Mouse (Mus musculus): ENCODE measurements around the gene Olfr543. TPM values are rescaled to one million over a fixed set of nuclear protein-coding genes. Genes with fewer than 3 reads are reported as not detected.
A peak's percentile ranks its signal among the peaks of the same experiment; 100 is the strongest.
"Not testable (repeated sequence)": the region's sequence is repeated elsewhere in the genome, so short reads cannot be mapped to it uniquely, and the experiment has no call there.

Olfr543 gene
- not detected for total RNA-seq (2021)
- long read RNA-seq, experiment 1, result 0 reads
- long read RNA-seq, experiment 2, partial matches to known transcripts, result 0 of 1 reads
- long read RNA-seq, experiment 2, other reads (novel, unspliced or antisense), result 0 of 1 reads

DNA sequence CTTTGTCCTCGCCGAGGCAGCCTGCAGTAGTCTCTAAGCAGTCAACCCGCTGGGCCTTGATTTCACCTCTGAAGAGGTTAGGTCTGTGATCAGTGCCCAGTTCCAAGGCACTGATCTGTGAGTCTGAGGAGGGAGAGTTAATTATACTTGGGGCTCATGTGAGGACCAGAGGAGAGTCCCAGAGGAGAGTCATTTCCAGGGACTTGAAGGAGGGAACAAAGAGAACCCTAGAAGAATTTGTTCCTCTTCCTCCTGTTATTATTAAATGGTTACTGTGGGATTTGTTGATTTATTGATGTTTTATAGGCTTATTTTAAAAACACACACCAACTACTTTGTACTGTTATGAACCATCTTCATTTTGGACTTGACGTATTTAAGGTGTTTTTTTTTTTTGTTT, at the start of gene Olfr543:
Olfr543 (minus strand) TSS at position 101 of the 400 bp plus-strand sequence.
- DNase-seq (ENCODE audit: low spot score in 2 of 2), result no peak

DNA sequence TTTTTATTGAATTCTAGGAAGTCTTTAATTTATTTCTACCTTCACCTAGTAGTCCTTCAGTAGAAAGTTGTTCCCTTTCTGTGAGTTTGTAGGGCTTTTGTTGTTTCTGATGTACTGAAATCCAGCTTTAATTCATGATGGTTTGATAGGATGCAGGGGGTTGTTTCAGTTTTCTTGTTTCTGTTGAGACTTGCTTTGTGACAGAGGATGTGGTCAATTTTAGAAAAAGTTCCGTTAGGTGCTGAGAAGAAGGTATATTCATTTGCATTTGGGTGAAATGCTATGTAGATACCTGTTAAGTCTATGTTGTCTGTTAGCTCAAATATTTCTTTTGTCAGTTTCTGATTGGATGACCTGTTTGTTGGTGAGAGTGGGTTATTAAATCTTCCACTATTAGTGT, 47.6 kb upstream of the Olfr543 start:
- DNase-seq (ENCODE audit: low spot score in 2 of 2), result no peak

DNA sequence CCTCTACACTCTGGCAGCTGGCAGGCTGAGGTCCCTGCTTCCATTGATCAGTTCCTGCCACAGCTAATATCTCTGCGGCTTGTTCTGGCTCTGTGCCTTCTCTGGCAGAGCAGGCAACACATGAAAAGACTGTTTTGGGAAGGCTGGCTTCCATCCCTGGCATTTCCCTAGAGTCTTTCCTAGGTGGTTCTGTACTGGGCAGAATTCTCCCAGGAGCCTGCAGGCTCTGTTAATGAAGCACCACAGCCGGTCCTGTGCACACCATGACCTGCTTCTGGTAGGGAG, 35.5 kb upstream of the Olfr543 start:
- no peak for DNase-seq (ENCODE audit: low spot score in 2 of 2)

DNA sequence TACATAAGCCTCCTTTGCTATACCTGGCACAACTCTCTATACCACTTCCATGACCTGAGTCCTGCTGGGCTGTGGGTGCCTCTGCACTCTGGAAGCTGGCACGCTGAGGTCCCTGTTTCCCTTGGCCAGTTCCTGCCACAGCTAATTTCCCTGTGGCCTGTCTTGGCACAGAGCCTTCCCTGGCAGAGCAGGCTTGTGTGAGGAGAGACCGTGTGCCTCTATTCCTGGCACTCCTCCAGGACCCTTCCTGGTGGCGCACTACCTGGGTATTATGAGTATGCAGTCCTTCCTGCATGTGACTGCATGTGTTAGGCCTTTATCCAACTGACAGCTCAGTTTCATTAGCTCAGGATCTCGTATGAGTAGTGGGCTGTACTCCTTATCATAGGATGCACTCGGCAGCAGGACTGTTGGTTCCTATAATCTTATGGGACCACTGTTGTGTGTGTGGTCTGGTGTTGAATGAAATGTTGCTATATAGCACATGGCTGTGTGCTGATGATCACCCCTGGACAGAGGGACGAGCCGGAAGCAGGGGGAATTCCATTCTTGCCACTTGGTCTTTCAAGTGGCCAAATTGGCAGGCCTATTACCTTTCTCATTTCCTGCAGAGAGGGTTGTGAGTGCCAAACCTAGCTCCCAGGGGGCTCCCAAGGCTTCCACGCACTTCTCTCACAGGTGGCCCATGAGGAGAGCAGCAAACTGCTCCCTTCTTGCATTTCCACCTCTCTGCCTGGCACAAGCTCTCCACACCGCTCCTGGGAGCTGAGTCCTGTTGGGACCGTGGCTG, 35.0 kb upstream of the Olfr543 start:
- DNase-seq (ENCODE audit: low spot score in 2 of 2), result no peak

DNA sequence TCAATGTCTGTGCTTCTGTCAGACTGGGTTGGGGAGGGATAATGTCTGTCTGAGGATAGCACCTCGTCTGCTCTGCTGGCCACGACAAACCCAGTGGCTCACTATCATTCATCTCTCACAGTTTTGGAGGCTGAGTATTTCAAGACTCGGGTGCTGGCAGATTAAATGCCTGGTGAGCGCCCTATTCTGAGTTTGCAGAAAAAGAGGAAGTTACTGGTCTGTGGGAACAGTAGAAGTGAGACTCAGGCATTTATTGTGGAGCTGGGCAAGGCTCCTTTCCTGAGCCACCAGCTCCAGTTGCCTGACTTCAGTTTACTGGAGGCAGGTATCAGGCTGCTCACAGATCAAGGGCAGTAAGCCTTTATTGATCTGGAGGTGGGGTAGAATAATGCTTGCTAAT, 32.7 kb upstream of the Olfr543 start:
- DNase-seq (ENCODE audit: low spot score in 2 of 2), result no peak

DNA sequence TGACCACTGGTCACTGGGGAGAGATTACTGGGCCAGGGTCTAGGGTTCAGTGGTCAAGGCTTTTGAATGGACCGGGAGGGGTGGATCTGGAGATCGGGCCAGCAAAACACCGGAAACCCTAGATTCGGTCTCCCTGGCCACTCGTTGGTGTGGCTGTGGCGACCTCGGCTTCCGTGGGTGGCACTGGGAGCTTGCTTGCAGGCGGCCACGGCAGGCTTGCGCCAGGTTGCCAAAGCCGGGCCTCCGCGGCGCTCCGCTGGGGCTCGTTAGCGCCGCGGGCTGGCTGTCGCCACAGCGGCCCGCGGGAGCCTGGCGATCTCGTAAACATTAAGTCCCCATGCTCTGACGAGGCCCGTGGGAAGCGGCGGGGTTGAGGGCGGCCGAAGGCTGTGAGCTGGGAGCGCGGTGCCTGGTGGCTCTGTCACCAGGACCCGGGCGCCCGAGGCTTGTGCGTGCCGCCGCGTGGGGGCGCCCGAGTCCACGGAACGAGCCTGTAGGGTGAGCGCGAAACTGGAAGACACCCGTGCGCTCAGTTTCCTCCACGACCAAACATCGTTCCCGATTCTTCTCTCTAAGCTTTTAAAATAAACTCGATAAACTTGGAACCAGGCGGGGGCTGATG, 31.4 kb upstream of the Olfr543 start:
- DNase-seq (ENCODE audit: low spot score in 2 of 2), result peak; percentile 81 to 87

DNA sequence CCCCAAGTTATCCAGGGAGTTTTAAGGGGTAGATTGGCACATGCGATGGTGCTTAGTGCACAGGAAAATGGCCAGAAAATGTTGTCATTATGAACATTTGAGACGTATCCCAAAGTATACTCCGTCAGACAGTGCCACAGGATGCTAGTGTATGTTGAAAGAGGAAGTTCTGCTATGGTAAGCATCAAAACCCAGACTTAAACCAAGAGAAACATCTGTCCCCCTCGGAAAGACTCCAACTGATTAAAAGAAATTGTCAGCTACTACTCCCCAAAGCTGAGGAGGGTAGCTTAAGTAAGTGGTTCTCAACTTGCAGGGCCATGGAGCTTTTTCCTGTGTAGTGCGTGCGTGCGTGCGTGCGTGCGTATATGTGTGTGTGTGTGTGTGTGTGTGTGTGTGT, 30.4 kb upstream of the Olfr543 start:
- no peak for DNase-seq (ENCODE audit: low spot score in 2 of 2)

DNA sequence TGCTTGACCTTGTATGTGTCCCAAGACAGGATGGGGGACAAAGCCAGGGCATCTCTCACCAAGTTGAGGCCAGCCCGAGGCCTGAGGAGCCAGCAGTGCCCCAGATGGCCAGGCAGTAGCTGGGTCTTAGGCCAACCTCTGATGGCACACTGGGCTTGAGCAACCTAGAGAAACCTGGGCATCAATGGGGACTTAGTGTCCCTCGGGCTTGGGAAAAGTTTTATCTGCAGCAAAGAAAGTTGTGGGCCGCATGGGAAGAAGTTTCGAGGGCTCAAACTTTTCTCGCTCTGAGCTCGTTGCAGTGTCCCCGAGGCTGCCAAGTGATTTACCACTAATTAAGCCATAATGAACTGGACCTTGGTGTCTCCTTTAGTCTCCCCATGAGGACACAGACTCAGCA, 28.2 kb upstream of the Olfr543 start:
- DNase-seq (ENCODE audit: low spot score in 2 of 2), result no peak

DNA sequence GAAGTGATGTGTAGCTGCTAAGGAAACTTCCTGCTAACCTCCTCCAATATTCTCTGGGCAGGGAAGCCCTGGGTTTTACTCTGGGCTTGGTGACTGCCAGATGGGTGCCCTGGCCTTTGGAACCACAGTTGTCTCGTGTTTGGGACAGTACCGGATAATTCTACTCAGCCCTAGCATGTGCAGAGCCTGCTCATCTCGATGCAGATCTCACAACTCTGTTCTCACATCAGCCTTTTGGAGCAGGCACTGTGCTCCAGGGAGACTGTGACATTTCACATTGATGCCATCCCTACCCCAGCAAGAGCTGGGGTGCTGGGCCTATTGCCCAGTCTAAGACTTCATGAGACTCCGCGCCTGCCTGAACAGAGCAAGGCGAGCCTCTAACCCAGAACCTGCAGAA, 27.2 kb upstream of the Olfr543 start:
- no peak for DNase-seq (ENCODE audit: low spot score in 2 of 2)

DNA sequence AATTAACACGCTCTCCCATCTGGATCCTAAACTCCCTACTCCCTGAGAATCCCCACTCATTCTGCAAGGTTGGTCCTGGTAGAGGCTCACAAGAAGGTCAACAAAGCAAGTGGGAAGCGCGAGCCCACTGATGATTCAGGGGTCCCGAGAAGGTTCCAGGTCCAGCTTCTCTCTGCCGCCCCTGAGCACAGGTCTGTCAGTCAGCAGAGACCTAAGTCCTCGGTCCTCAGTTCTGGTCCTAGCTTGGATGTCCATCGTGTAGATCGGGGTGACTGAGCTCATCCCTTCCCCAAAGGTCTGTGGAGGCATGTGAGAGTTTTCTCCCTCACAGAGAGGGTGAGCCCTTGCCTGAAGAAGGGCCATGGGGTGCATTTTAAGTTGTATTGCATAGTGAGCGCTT, 26.6 kb upstream of the Olfr543 start:
- no peak for DNase-seq (ENCODE audit: low spot score in 2 of 2)

DNA sequence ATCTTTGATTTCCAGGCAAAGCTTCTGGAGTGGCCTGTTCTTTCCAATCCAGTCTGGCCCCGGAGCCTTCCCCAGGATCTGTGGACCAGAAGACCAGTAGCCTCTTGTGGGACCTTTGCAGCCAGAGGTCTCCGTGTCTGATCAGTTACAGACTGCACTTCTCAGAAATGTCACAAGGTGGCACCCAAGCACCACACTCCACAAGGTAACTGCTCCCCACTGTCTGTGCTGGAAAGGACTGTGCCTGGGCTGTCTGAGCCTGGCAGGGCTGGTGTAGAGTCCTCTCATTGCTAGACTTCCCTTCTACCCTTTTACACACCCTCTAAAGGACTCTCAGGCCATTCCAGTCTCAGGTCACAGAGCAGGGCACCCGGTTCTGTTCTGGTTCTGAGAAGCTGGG, 25.4 kb upstream of the Olfr543 start:
- peak in 1 of 2 experiments; percentile 60 for DNase-seq (ENCODE audit: low spot score in 2 of 2)

DNA sequence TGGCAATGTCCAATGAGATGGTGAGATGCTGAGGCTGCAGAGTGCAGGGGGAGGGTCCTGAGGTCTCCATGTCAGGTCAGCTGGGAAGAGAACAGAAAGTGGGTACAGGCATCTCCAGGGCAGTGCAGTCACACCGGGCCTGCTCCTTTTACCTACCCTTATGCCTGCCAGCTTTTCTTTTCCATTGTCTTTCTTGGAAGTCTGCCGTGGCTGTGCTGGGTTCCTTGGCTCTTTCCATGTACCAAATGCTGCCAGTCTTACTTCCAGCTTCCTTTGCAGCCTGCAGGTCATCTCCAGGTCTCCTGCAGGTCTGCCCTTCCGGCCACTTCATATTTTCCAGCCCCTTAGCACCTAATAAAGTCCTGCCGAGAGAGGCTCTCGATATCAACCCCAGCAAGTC, 20.5 kb upstream of the Olfr543 start:
- DNase-seq (ENCODE audit: low spot score in 2 of 2), result no peak

DNA sequence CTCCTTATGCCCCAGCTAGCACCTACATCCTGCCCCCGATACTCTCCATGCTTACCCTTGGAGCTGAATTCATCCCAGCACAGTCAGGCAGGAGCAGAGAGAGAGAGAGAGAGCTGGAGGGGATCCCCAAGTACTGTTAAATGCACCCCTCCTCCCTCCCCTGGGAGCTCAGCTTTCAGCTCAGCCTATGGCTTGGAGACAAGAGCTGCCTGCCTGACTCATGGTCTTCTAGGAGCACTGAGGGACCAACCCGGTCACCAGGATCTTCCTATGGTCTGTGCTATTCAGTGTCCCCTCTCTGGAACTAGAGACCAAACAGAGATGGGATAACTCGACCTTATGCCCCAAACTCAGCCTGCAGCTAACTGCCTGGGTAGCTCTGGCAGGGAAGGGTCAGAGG, 18.0 kb upstream of the Olfr543 start, which contains the start of gene Olfr545:
Olfr545 (minus strand) TSS at position 101 of the 400 bp plus-strand sequence.
- DNase-seq (ENCODE audit: low spot score in 2 of 2), result no peak

DNA sequence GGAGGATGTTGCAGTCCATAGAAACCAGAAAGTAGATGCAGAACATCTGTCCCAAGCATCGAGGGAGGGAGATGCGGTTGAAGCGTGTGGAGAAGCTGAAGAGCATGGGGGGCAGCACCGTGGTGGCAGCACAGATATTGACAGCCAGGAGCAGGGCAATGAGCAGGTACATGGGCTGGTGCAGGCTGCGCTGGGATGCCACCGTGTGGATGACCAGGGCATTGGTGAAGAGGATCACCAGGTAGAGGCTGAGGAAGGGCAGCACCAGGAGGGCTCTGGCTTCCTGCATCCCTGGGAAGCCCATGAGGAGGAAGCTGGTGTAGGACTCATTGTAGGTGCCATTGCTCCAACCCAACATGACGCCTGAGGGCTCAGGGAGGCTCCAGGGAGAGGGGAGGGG, 12.9 kb upstream of the Olfr543 start:
- DNase-seq (ENCODE audit: low spot score in 2 of 2), result not testable (repeated sequence)

DNA sequence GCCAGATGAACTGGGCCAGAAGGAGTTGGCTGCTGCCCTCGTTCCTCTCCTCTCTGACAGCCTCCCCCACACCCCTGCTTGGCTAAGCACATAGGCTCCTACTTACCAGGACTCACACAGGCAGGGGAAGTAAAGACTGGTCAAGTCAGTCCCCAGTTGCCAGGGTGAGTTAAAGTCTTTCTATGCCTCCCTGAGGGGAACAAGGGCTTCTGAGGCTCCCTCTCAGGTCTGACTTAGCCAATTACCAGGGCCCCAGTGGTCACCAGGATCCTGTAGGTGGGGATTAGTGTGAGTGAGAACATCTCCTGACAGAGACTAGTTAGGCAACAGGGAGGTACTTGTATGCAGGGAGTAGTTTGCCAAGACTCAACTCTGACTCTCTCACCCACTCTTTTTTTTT, 6.7 kb upstream of the Olfr543 start, which contains the start of gene Olfr544:
Olfr544 (minus strand) TSS at position 153 of the 400 bp plus-strand sequence.
- DNase-seq (ENCODE audit: low spot score in 2 of 2), result no peak

DNA sequence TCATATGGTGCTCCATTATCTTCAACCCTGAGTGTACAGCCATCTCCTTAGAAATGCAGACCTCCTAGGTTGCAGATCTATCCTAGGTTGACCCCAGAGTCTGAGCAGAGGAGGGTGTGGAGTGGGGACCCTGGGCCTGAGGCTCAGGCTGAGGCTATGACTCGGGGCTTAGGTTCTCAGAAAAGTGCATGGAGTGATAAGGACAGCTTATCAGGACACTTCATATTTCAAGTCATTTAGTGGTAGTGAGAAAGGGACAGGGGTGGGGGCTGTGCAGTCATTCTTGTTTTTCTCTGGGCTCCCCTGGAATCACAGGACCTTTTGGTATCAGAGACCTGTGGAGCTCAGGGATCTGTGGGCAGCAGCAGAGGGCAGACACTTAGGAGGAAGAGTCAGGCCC, 4.6 kb upstream of the Olfr543 start:
- DNase-seq (ENCODE audit: low spot score in 2 of 2), result no peak

DNA sequence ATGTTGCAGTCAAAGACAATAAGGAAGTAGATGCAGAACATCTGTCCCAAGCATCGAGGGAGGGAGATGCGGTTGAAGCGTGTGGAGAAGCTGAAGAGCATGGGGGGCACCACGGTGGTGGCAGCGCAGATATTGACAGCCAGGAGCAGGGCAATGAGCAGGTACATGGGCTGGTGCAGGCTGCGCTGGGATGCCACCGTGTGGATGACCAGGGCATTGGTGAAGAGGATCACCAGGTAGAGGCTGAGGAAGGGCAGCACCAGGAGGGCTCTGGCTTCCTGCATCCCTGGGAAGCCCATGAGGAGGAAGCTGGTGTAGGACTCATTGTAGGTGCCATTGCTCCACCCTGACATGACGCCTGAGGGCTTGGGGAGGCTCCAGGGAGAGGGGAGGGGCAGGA, 3.3 kb upstream of the Olfr543 start:
- DNase-seq (ENCODE audit: low spot score in 2 of 2), result not testable (repeated sequence)

DNA sequence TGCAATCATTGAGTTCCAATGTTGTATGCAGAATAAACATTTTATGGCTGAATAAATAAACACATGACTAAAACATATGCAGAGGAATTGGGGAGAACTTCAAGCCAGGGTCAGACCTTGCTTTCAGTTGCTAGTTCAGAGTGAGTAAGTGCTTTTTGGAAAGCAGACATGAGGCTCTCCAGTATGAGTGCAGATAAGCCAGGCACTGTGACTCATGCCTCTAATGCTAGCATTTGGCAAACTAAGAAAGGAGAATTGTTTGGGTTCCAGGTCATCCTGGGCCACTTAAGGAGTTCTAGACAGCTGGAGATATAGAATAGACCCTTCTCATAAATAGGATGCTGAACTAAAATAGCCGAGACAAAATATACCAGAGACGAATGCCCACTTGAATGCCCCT, 2.2 kb upstream of the Olfr543 start:
- no peak for DNase-seq (ENCODE audit: low spot score in 2 of 2)

DNA sequence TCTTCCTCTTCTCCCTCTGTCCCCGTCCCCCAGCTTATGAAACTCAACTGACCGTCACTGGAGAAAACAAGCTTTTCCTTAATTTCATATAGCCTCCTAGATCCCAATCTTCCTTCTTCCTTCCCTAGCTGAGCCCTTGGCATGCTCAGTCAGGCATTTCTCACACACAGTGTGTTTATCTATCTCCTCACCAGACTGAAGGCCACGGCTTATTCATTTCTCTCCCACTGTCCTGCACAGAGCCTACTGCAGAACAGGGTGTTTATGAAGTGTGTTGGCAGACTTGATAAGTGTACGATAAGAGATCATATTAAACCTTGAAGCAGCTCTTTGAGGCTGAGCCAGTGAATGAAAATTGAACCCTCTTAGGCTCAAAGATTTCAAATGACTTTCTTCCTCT, 658 bp downstream of the Olfr543 start:
- DNase-seq (ENCODE audit: low spot score in 2 of 2), result no peak

DNA sequence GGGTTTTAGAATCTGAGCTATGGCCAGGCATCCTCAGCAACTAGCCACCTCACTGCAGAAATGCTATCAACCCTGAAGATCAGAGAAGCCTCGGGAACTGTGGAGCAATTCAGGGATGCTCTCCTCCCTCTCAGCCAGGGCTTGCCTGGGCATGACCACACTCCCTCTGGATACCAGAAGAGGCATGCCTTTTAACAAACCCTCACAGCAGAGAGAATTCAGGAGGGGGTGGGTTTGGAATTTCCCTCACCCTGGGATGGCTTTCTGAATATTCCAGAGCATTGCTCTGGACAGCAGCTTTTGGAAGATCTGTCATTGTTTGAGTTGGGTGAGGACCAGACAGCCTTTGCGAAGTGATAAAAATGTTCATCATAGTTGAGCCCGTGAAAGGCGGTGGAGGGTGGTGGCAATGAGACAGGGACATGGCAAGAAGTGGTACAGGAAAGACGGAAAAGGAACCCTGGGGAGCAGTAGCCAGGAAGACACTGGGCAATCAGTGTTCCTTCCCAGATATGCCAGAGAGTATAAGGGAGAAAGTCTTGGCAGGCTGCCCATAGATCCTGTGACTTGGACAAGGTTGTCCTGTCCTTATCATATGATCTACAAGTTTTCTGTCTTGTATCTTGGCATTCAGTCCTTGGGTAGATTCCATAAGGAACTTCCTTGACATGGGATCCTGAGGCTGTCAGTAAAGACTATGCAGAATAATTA, 2.0 kb downstream of the Olfr543 start:
- DNase-seq (ENCODE audit: low spot score in 2 of 2), result peak in 1 of 2 experiments; percentile 36

DNA sequence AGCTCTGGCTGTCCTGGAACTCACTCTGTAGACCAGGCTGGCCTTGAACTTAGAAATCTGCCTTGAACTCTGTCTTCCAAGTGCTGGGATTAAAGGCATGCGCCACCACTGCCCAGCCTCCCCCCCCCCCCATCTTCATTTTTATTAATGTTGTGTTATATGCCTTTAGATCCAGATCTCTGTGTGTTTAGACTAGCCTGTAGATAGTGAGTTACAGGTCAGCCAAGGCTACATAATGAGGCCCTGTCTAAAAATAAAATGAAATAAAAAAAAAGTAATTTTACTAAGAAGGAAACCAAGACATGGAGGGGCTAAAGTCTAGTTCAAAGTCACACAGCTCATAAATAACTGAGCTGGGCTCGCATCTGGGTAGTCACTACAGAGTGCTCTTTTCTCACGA, 2.6 kb downstream of the Olfr543 start:
- no peak for DNase-seq (ENCODE audit: low spot score in 2 of 2)

DNA sequence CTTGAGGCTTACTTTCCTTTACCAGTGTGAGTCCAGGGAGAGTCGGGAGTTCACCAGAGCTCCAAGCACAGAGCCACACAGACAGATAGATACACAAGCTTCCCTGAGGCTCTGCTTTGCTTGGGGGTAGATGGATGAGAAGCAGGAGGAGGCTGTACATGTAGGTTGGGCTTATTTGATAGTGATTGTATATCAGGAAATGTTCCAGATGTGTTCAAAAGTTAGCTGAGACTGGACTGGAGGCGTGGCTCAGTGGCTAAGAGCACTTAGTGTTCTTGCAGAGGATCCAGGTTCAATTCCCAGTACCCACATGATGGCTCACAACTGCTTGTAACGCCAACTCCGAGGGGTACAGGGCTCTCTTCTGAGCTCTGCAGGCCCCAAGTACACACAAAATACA, 3.1 kb downstream of the Olfr543 start:
- DNase-seq (ENCODE audit: low spot score in 2 of 2), result no peak

Data from gastrocnemius, postnatal 4 days (tissue).